Mouse (Mus musculus) gastrocnemius, adult 2 months (tissue): Measurements from ENCODE around the gene Narfl. TPM values are rescaled to one million over a fixed set of nuclear protein-coding genes. Genes with fewer than 3 reads are reported as not detected.
"Not testable (repeated sequence)": the region's sequence is repeated elsewhere in the genome, so short reads cannot be mapped to it uniquely, and the experiment has no call there.

ENCODE experiments used
- DNase-seq: peaks from one replicate; pipeline ENCODE4 v3.0.0; 2022
- H3K27ac ChIP-seq: fragments of 200-600 bp; 2 replicates; pipeline ENCODE4 v1.8.1; 2022; ENCODE audit warnings: mild to moderate bottlenecking
- H3K4me3 ChIP-seq: fragments of 200-600 bp; 2 replicates; pipeline ENCODE4 v1.8.1; 2022; ENCODE audit warnings: mild to moderate bottlenecking, moderate library complexity
- CTCF ChIP-seq: fragments of 200-600 bp; IDR thresholded peaks from 2 replicates; pipeline ENCODE4 v1.8.1; 2022; ENCODE audit warnings: antibody characterized with exemption, mild to moderate bottlenecking, moderate library complexity
- intact Hi-C: fragments of 180-260 bp; cut with DNase I; formaldehyde crosslinking; loops from one replicate; pipeline ENCODE4 v1.15.1; 2025
- long read RNA-seq, 2 experiments: library from polyadenylated mRNA; stranded (forward); transcript quantifications; one replicate each; pipeline ENCODE4 v2.0.0; 2021
- total RNA-seq, 2 experiments: library from RNA; stranded (reverse); gene quantifications; 2 replicates each; pipeline ENCODE4 v1.2.3; 2021

The Narfl gene
- total RNA-seq: 10 to 100 TPM; 28.6 to 38.7 TPM
- long read RNA-seq, experiment 1, transcript Narfl-201 (11 exons, 2,555 nt): major isoform, 134 of 158 reads
- long read RNA-seq, experiment 1, partial matches to known transcripts: 2 of 158 reads
- long read RNA-seq, experiment 1, other reads (novel, unspliced or antisense): 22 of 158 reads
- long read RNA-seq, experiment 2, transcript Narfl-201 (11 exons, 2,555 nt): major isoform, 116 of 129 reads
- long read RNA-seq, experiment 2, partial matches to known transcripts: 3 of 129 reads
- long read RNA-seq, experiment 2, other reads (novel, unspliced or antisense): 9 of 129 reads

- TF ChIP-seq CTCF: peak; percentile 99
- Histone ChIP-seq H3K27ac (peak within 1 kb of the TSS; percentile 95), H3K4me3 (peak within 1 kb of the TSS; percentile 83)
- intact Hi-C loops: loop anchor here (1.0 kb wide), 1 partner anchor 28 kb away; no protein-coding TSS in a partner anchor
- DNase-seq: peak; percentile 97
Measured at GRCm38 (mm10) chr17:25773549-25774120, at the start of gene Narfl. Gene Narfl, plus strand, starts transcription at chr17:25773776.

GRCm38 (mm10) chr17:25723919-25724318 lies 49.7 kb upstream of the Narfl start:
- peak; percentile 8; the same call in 1 of the 2 replicates for TF ChIP-seq CTCF
- intact Hi-C loops: no loop called here
- no peak for DNase-seq
- Histone ChIP-seq H3K27ac (no peak overlapping the region), H3K4me3 (no peak overlapping the region)

GRCm38 (mm10) chr17:25725264-25725663 lies 48.3 kb upstream of the Narfl start:
- DNase-seq: peak; percentile 11
- TF ChIP-seq CTCF: no peak
- no peak overlapping the region for H3K4me3 ChIP-seq
- no peak overlapping the region for H3K27ac ChIP-seq
- intact Hi-C loops: no loop called here

GRCm38 (mm10) chr17:25727265-25728008 lies 46.1 kb upstream of the Narfl start, which contains the start of the genes Chtf18 and Rpusd1:
Gene Chtf18, minus strand, starts transcription at chr17:25727419.
Gene Rpusd1, plus strand, starts transcription at chr17:25727670.
- TF ChIP-seq CTCF: no peak
- H3K27ac ChIP-seq: peak within 1 kb of the TSS; percentile 87
- intact Hi-C loops: no loop called here
- peak within 1 kb of the TSS; percentile 76 for H3K4me3 ChIP-seq
- DNase-seq: peak; percentile 99

GRCm38 (mm10) chr17:25728009-25728270 lies 45.6 kb upstream of the Narfl start:
- peak; percentile 55 for DNase-seq
- peak overlapping the region; percentile 87 for H3K27ac ChIP-seq

GRCm38 (mm10) chr17:25732082-25732481 lies 41.5 kb upstream of the Narfl start:
- TF ChIP-seq CTCF: peak; percentile 96
- peak; percentile 84 for DNase-seq
- Histone ChIP-seq H3K4me3 (no peak overlapping the region), H3K27ac (no peak overlapping the region)
- intact Hi-C loops: loop anchor here (2.0 kb wide), 1 partner anchor 69 kb away; no protein-coding TSS in a partner anchor

More at GRCm38 (mm10) chr17:25728009-25728270, 45.6 kb upstream of the Narfl start:
- no peak for TF ChIP-seq CTCF
- intact Hi-C loops: no loop called here
- H3K4me3 ChIP-seq: peak overlapping the region; percentile 76

GRCm38 (mm10) chr17:25735246-25735645 lies 38.3 kb upstream of the Narfl start:
- DNase-seq: no peak
- Histone ChIP-seq H3K27ac (no peak overlapping the region), H3K4me3 (no peak overlapping the region)
- no peak for TF ChIP-seq CTCF
- intact Hi-C loops: no loop called here

GRCm38 (mm10) chr17:25735745-25736144 lies 37.8 kb upstream of the Narfl start, which contains the start of gene Mslnl:
Gene Mslnl, plus strand, starts transcription at chr17:25736042.
- Histone ChIP-seq H3K4me3 (no peak within 1 kb of the TSS), H3K27ac (no peak within 1 kb of the TSS)
- no peak for DNase-seq
- TF ChIP-seq CTCF: no peak
- intact Hi-C loops: no loop called here

GRCm38 (mm10) chr17:25738861-25739260 lies 34.7 kb upstream of the Narfl start:
- no peak overlapping the region for H3K4me3 ChIP-seq
- intact Hi-C loops: no loop called here
- no peak for DNase-seq
- H3K27ac ChIP-seq: no peak overlapping the region
- no peak for TF ChIP-seq CTCF

GRCm38 (mm10) chr17:25741471-25741870 lies 32.1 kb upstream of the Narfl start:
- H3K4me3 ChIP-seq, intact Hi-C loops, H3K27ac ChIP-seq, DNase-seq: not testable (repeated sequence)

- intact Hi-C loops: no loop called here
- DNase-seq: no peak
- no peak for TF ChIP-seq CTCF
- Histone ChIP-seq H3K4me3 (no peak overlapping the region), H3K27ac (no peak overlapping the region)
Measured at GRCm38 (mm10) chr17:25743831-25744230, 29.7 kb upstream of the Narfl start.

GRCm38 (mm10) chr17:25744311-25744710 lies 29.3 kb upstream of the Narfl start:
- DNase-seq: no peak
- TF ChIP-seq CTCF: no peak
- intact Hi-C loops: no loop called here
- no peak overlapping the region for H3K4me3 ChIP-seq
- no peak overlapping the region for H3K27ac ChIP-seq

GRCm38 (mm10) chr17:25748238-25748637 lies 25.3 kb upstream of the Narfl start:
- DNase-seq: no peak
- intact Hi-C loops: no loop called here
- TF ChIP-seq CTCF: no peak
- H3K4me3 ChIP-seq: no peak overlapping the region
- H3K27ac ChIP-seq: no peak overlapping the region
